Mouse (Mus musculus) retina, adult 2 months (tissue): ENCODE results near the gene Rnf213.

Experiments
- DNase-seq: peaks from one replicate; pipeline ENCODE4 v3.0.0-alpha.2; 2012; ENCODE audit warnings: low read depth, low spot score

Gene Rnf213

GRCm38 (mm10) chr11:119514967-119515636 is 122.2 kb downstream of the Rnf213 start:
- no peak for DNase-seq

GRCm38 (mm10) chr11:119515823-119516676 is 123.2 kb downstream of the Rnf213 start:
- DNase-seq, result no peak

GRCm38 (mm10) chr11:119516677-119517361 is 123.9 kb downstream of the Rnf213 start:
- DNase-seq, result no peak

- no peak for DNase-seq
Measured at GRCm38 (mm10) chr11:119519387-119519786, 126.5 kb downstream of the Rnf213 start.

- no peak for DNase-seq
Measured at GRCm38 (mm10) chr11:119520005-119520712, 127.3 kb downstream of the Rnf213 start.

- DNase-seq, result no peak
Measured at GRCm38 (mm10) chr11:119520713-119521063, 127.8 kb downstream of the Rnf213 start.

GRCm38 (mm10) chr11:119521920-119522710 is 129.2 kb downstream of the Rnf213 start:
- no peak for DNase-seq

- DNase-seq, result no peak
Measured at GRCm38 (mm10) chr11:119522779-119523178, 129.9 kb downstream of the Rnf213 start.

- no peak for DNase-seq
Measured at GRCm38 (mm10) chr11:119523392-119523791, 130.5 kb downstream of the Rnf213 start.

GRCm38 (mm10) chr11:119524545-119524949 is 131.6 kb downstream of the Rnf213 start:
- DNase-seq, result peak; percentile 60

GRCm38 (mm10) chr11:119526068-119526966 is 133.4 kb downstream of the Rnf213 start:
- no peak for DNase-seq

- no peak for DNase-seq
Measured at GRCm38 (mm10) chr11:119528930-119529329, 136.0 kb downstream of the Rnf213 start.

- no peak for DNase-seq
Measured at GRCm38 (mm10) chr11:119532460-119532859, 139.6 kb downstream of the Rnf213 start.

GRCm38 (mm10) chr11:119533745-119534144 is 140.8 kb downstream of the Rnf213 start:
- no peak for DNase-seq
